Mouse (Mus musculus) ES-Bruce4 (cell line): ENCODE measurements at regions not wholly inside any gene's neighbourhood (a gene's known extent, or its start where the extent isn't known, plus 50 kb on each side); places are given as distances from the start of the nearest gene placed in this dataset.
A peak's percentile ranks its signal among the peaks of the same experiment; 100 is the strongest.

Experiments
- H3K27ac ChIP-seq: 2 replicates; pipeline ENCODE4 v1.5.1; 2012; ENCODE audit warnings: low read length, inconsistent platforms; ENCODE audit not compliant: insufficient read depth
- H3K27me3 ChIP-seq: 2 replicates; pipeline ENCODE4 v1.6.1; 2012; ENCODE audit warnings: mild to moderate bottlenecking, low read length, inconsistent platforms; ENCODE audit not compliant: control insufficient read depth, poor library complexity, insufficient read depth, severe bottlenecking
- H3K36me3 ChIP-seq: 2 replicates; pipeline ENCODE4 v1.6.1; 2012; ENCODE audit warnings: inconsistent platforms, mild to moderate bottlenecking, low read length, moderate library complexity; ENCODE audit not compliant: control insufficient read depth, poor library complexity, insufficient read depth, severe bottlenecking
- H3K4me1 ChIP-seq: one replicate; pipeline ENCODE4 v1.8.1; 2011; ENCODE audit warnings: low read length; ENCODE audit not compliant: control insufficient read depth, insufficient read depth
- H3K4me3 ChIP-seq: 2 replicates; pipeline ENCODE4 v1.5.1; 2011; ENCODE audit warnings: low read depth, mild to moderate bottlenecking, low read length
- H3K9ac ChIP-seq: 2 replicates; pipeline ENCODE4 v1.6.1; 2012; ENCODE audit warnings: low read depth, mild to moderate bottlenecking, inconsistent platforms; ENCODE audit not compliant: poor library complexity, severe bottlenecking
- H3K9me3 ChIP-seq: replicated peaks from 2 replicates; pipeline ENCODE4 v1.6.1; 2012; ENCODE audit warnings: mild to moderate bottlenecking, low read length, inconsistent platforms; ENCODE audit not compliant: control insufficient read depth, poor library complexity, insufficient read depth, severe bottlenecking
- CTCF ChIP-seq: IDR thresholded peaks from one replicate; pipeline ENCODE4 v1.8.1; 2011; ENCODE audit warnings: low read depth, low read length
- EP300 ChIP-seq: IDR thresholded peaks from 2 replicates; pipeline ENCODE4 v1.6.1; 2011; ENCODE audit warnings: low read depth, low read length; ENCODE audit not compliant: insufficient read depth
- POLR2A ChIP-seq: IDR thresholded peaks from one replicate; pipeline ENCODE4 v1.8.1; 2011; ENCODE audit warnings: low read length; ENCODE audit not compliant: insufficient read depth

GRCm38 (mm10) chr8:92133484-92134406 lies 223.7 kb upstream of the Irx5 start:
- peaks cover 2% of the 10 kb centered on the region for H3K4me1 ChIP-seq
- H3K27me3 ChIP-seq: no peaks in the 10 kb centered on the region
- H3K4me3 ChIP-seq: peak overlapping the region; percentile 25; the same call in 1 of the 2 replicates
- H3K9ac ChIP-seq: peak overlapping the region; percentile 53
- H3K27ac ChIP-seq: peak overlapping the region; percentile 94
- no peaks in the 10 kb centered on the region for H3K36me3 ChIP-seq
- TF ChIP-seq EP300: peak; percentile 93
- no peak for TF ChIP-seq POLR2A
- H3K9me3 ChIP-seq: peaks cover 4% of the 10 kb centered on the region; the same call in 1 of the 2 replicates

- peak overlapping the region; percentile 94 for H3K27ac ChIP-seq
These were observed 224.5 kb upstream of the Irx5 start for GRCm38 (mm10) chr8:92132949-92133348.

GRCm38 (mm10) chr8:92132526-92132925 lies 224.9 kb upstream of the Irx5 start:
- H3K4me3 ChIP-seq: no peak overlapping the region
- peaks cover 2% of the 10 kb centered on the region for H3K4me1 ChIP-seq
- TF ChIP-seq CTCF (no peak), POLR2A (no peak), EP300 (no peak)
- no peaks in the 10 kb centered on the region for H3K36me3 ChIP-seq
- H3K9me3 ChIP-seq: peaks cover 4% of the 10 kb centered on the region; the same call in 1 of the 2 replicates
- H3K27ac ChIP-seq: peak overlapping the region; percentile 94
- H3K27me3 ChIP-seq: no peaks in the 10 kb centered on the region
- H3K9ac ChIP-seq: no peak overlapping the region

More at GRCm38 (mm10) chr8:92132949-92133348, 224.5 kb upstream of the Irx5 start:
- no peaks in the 10 kb centered on the region for H3K36me3 ChIP-seq
- H3K27me3 ChIP-seq: no peaks in the 10 kb centered on the region
- peaks cover 2% of the 10 kb centered on the region for H3K4me1 ChIP-seq
- no peak overlapping the region for H3K4me3 ChIP-seq
- H3K9ac ChIP-seq: peak overlapping the region; percentile 53
- peaks cover 4% of the 10 kb centered on the region; the same call in 1 of the 2 replicates for H3K9me3 ChIP-seq
- TF ChIP-seq CTCF (no peak), EP300 (0 out of 2 replicates have a peak, but pooled peaks have one; percentile 32), POLR2A (no peak)

GRCm38 (mm10) chr8:92130025-92130557 lies 227.3 kb upstream of the Irx5 start:
- Histone ChIP-seq H3K9me3 (peaks cover 4% of the 10 kb centered on the region; the same call in 1 of the 2 replicates), H3K27ac (no peak overlapping the region), H3K9ac (no peak overlapping the region), H3K4me3 (no peak overlapping the region), H3K4me1 (no peaks in the 10 kb centered on the region), H3K36me3 (no peaks in the 10 kb centered on the region), H3K27me3 (no peaks in the 10 kb centered on the region)
- no peak for TF ChIP-seq EP300
- TF ChIP-seq CTCF: no peak
- no peak for TF ChIP-seq POLR2A

GRCm38 (mm10) chr8:92129241-92130015 lies 228.0 kb upstream of the Irx5 start:
- no peaks in the 10 kb centered on the region for H3K4me1 ChIP-seq
- H3K9me3 ChIP-seq: peaks cover 4% of the 10 kb centered on the region; the same call in 1 of the 2 replicates
- H3K4me3 ChIP-seq: no peak overlapping the region
- TF ChIP-seq EP300 (no peak), POLR2A (no peak)
- H3K36me3 ChIP-seq: no peaks in the 10 kb centered on the region
- H3K27me3 ChIP-seq: no peaks in the 10 kb centered on the region
- H3K27ac ChIP-seq: no peak overlapping the region
- no peak overlapping the region for H3K9ac ChIP-seq
